Comparison of ENCODE assay signal across 24 mouse cellular contexts in genomic region chr2:38767177-38767931, GRCm38 (mm10). TPM values are rescaled to one million over a fixed set of nuclear protein-coding genes. Genes with fewer than 3 reads are reported as not detected.
A peak's percentile ranks its signal among the peaks of the same experiment; 100 is the strongest.
DNase-seq lines count a peak whose midpoint lies in the region; ATAC-seq lines count a peak whose summit lies in the region.
"Had no signal": no experiment of that assay in that cellular context is flagged by ENCODE, and none has a peak within 500 bp of the region (broad histone marks: within the 10 kb centered on the region; RNA-seq: fewer than 3 reads in every experiment).

No protein-coding gene starts in this region.

- no peak overlapping the region for H3K9ac ChIP-seq in limb, embryonic 12.5 days (replicated peaks)
- H3K9ac ChIP-seq: embryonic facial prominence, embryonic 15.5 days; forebrain, embryonic 15.5 days; hindbrain, embryonic 12.5 days had no signal

- H3K9me3 ChIP-seq in limb, embryonic 12.5 days: no peaks in the 10 kb centered on the region
- H3K9me3 ChIP-seq in limb, embryonic 10.5 days (replicated peaks): no peaks in the 10 kb centered on the region
- H3K9me3 ChIP-seq: embryonic facial prominence, embryonic 15.5 days; forebrain, embryonic 15.5 days; heart, embryonic 10.5 days; hindbrain, embryonic 12.5 days had no signal

- H3K4me2 ChIP-seq in limb, embryonic 12.5 days: no peak overlapping the region
- H3K4me2 ChIP-seq: embryonic facial prominence, embryonic 15.5 days; forebrain, embryonic 15.5 days; hindbrain, embryonic 12.5 days had no signal

- DNase-seq in adrenal gland, postnatal 14 days: peak; percentile 27
- no peak for DNase-seq in adrenal gland, adult 8-10 months
- no peak for DNase-seq in limb, embryonic 10.5 days (ENCODE audit: low spot score)
- DNase-seq in fat pad, adult 2 months (ENCODE audit: extremely low read depth, low read depth, low spot score): peak; percentile 90
- DNase-seq in thymus, postnatal 0 days (ENCODE audit: low spot score): no peak
- no peak for DNase-seq in spleen, postnatal 4 days (ENCODE audit: low spot score in 2 of 2)
- DNase-seq: adrenal gland, adult 2 months; cerebellum, adult 11 months; cerebellum, adult 9-10 months; cerebellum, postnatal 25 days; gastrocnemius, postnatal 36 days; heart, adult 18-20 months; heart, postnatal 10 days; heart, postnatal 4 days had no signal

- 0 out of 2 replicates have a peak overlapping the region, but pooled peaks have one; percentile 41 for H3K27ac ChIP-seq in limb, embryonic 12.5 days
- H3K27ac ChIP-seq in limb, embryonic 10.5 days: no peak overlapping the region
- H3K27ac ChIP-seq: embryonic facial prominence, embryonic 15.5 days; forebrain, embryonic 15.5 days; heart, embryonic 10.5 days; hindbrain, embryonic 12.5 days had no signal

- H3K36me3 ChIP-seq in limb, embryonic 12.5 days: no peaks in the 10 kb centered on the region
- H3K36me3 ChIP-seq in limb, embryonic 10.5 days: no peaks in the 10 kb centered on the region
- H3K36me3 ChIP-seq: embryonic facial prominence, embryonic 15.5 days; forebrain, embryonic 15.5 days; heart, embryonic 10.5 days; hindbrain, embryonic 12.5 days had no signal

- WGBS in limb, embryonic 12.5 days: 56% methylated on average over 4 of the region's 4 CpGs
- 78% methylated on average over 4 of the region's 4 CpGs for WGBS in limb, embryonic 10.5 days

- H3K4me1 ChIP-seq in limb, embryonic 12.5 days (replicated peaks): peaks cover 38% of the 10 kb centered on the region
- H3K4me1 ChIP-seq in limb, embryonic 10.5 days: peaks cover 31% of the 10 kb centered on the region
- H3K4me1 ChIP-seq: hindbrain, embryonic 12.5 days had no signal

- H3K27me3 ChIP-seq in limb, embryonic 12.5 days: no peaks in the 10 kb centered on the region
- H3K27me3 ChIP-seq in limb, embryonic 10.5 days (ENCODE audit: low read depth, poor library complexity, severe bottlenecking): no peaks in the 10 kb centered on the region
- H3K27me3 ChIP-seq: embryonic facial prominence, embryonic 15.5 days; forebrain, embryonic 15.5 days; hindbrain, embryonic 12.5 days had no signal

- H3K4me3 ChIP-seq in limb, embryonic 12.5 days (replicated peaks): no peak overlapping the region
- H3K4me3 ChIP-seq in limb, embryonic 10.5 days: no peak overlapping the region
- H3K4me3 ChIP-seq: embryonic facial prominence, embryonic 15.5 days; erythroblast, embryonic 14.5 days; forebrain, embryonic 15.5 days; heart, embryonic 10.5 days; hindbrain, embryonic 12.5 days had no signal

- no peak for ATAC-seq in limb, embryonic 12.5 days (ENCODE audit: insufficient number of reproducible peaks, insufficient read depth, low FRiP score, low TSS enrichment, low read depth)
- ATAC-seq: forebrain, embryonic 15.5 days; hindbrain, embryonic 16.5 days; inflammation-experienced regulatory T-cells, adult 6 months; intestine, postnatal 0 days had no signal

RNA-seq across cellular contexts. Expression of gene Nr5a1, which starts 53.0 kb away (rescaled TPM):
- total RNA-seq in adrenal gland, postnatal 14 days (2021): 372 and 416 TPM in 2 replicates
- 100 to 1,000 TPM; 272 to 809 (median 569) TPM for total RNA-seq in adrenal gland, adult 8-10 months (2022)
- 0.12 and 0.14 TPM in 2 replicates for polyA plus RNA-seq in limb, embryonic 12.5 days (2016; fragmentation: Nextera tagmentation; extraction: Ambion mirVana)
- not detected in 2 replicates for polyA plus RNA-seq in limb, embryonic 10.5 days (2016; fragmentation: Nextera tagmentation; extraction: Ambion mirVana)
- 0.04 TPM in 1 of 2 replicates, not detected in the other for polyA plus RNA-seq in thymus, postnatal 0 days (2015; fragmentation: Nextera tagmentation; extraction: Ambion mirVana)
- total RNA-seq: gastrocnemius, postnatal 36 days; heart, adult 18-20 months had no signal
- polyA plus RNA-seq: erythroblast, embryonic 14.5 days; heart, embryonic 10.5 days; heart, embryonic 14.5 days; hindbrain, embryonic 16.5 days; inflammation-experienced regulatory T-cells, adult 6 months had no signal

Comparison
In these comparisons a context has a peak if more than half of its experiments do, and no peak if none do; other contexts are left out.
1. DNase-seq: peak in adrenal gland, postnatal 14 days (single experiment) and fat pad, adult 2 months (single experiment); none in adrenal gland, adult 8-10 months (single experiment), limb, embryonic 10.5 days (single experiment), thymus, postnatal 0 days (single experiment) and spleen, postnatal 4 days (0 of 2).